Mouse (Mus musculus): ENCODE measurements around the gene Inpp5a.
"Not testable (repeated sequence)": the region's sequence is repeated elsewhere in the genome, so short reads cannot be mapped to it uniquely, and the experiment has no call there.

Gene Inpp5a

GRCm38 (mm10) chr7:139398530-139399021 lies 9.7 kb downstream of the Inpp5a start:
- in situ Hi-C loops (cut with MseI, MboI), result no loop called here

- in situ Hi-C loops (cut with MseI, MboI), result no loop called here
These were observed 10.7 kb downstream of the Inpp5a start for GRCm38 (mm10) chr7:139399572-139399971.

- in situ Hi-C loops (cut with MseI, MboI), result no loop called here
These were observed 11.2 kb downstream of the Inpp5a start for GRCm38 (mm10) chr7:139399977-139400685.

GRCm38 (mm10) chr7:139400926-139401325 lies 12.0 kb downstream of the Inpp5a start:
- in situ Hi-C loops (cut with MseI, MboI), result no loop called here

- in situ Hi-C loops (cut with MseI, MboI), result no loop called here
These were observed 12.9 kb downstream of the Inpp5a start for GRCm38 (mm10) chr7:139401791-139402190.

GRCm38 (mm10) chr7:139402721-139403120 lies 13.8 kb downstream of the Inpp5a start:
- in situ Hi-C loops (cut with MseI, MboI), result no loop called here

GRCm38 (mm10) chr7:139406581-139406980 lies 17.7 kb downstream of the Inpp5a start:
- in situ Hi-C loops (cut with MseI, MboI), result no loop called here

GRCm38 (mm10) chr7:139407966-139408365 lies 19.1 kb downstream of the Inpp5a start:
- in situ Hi-C loops (cut with MseI, MboI), result no loop called here

- in situ Hi-C loops (cut with MseI, MboI), result no loop called here
These were observed 21.0 kb downstream of the Inpp5a start for GRCm38 (mm10) chr7:139409903-139410302.

- in situ Hi-C loops (cut with MseI, MboI), result no loop called here
These were observed 23.5 kb downstream of the Inpp5a start for GRCm38 (mm10) chr7:139412223-139412950.

- in situ Hi-C loops (cut with MseI, MboI), result no loop called here
These were observed 24.5 kb downstream of the Inpp5a start for GRCm38 (mm10) chr7:139413400-139413799.

- in situ Hi-C loops (cut with MseI, MboI), result no loop called here
These were observed 26.8 kb downstream of the Inpp5a start for GRCm38 (mm10) chr7:139415616-139416225.

GRCm38 (mm10) chr7:139418371-139418770 lies 29.5 kb downstream of the Inpp5a start:
- in situ Hi-C loops (cut with MseI, MboI), result no loop called here

- in situ Hi-C loops (cut with MseI, MboI), result no loop called here
These were observed 33.9 kb downstream of the Inpp5a start for GRCm38 (mm10) chr7:139422827-139423226.

- in situ Hi-C loops (cut with MseI, MboI), result no loop called here
These were observed 45.4 kb downstream of the Inpp5a start for GRCm38 (mm10) chr7:139434095-139434830.

- in situ Hi-C loops (cut with MseI, MboI), result not testable (repeated sequence)
These were observed 46.0 kb downstream of the Inpp5a start for GRCm38 (mm10) chr7:139434931-139435330.

- in situ Hi-C loops (cut with MseI, MboI), result no loop called here
These were observed 46.8 kb downstream of the Inpp5a start for GRCm38 (mm10) chr7:139435749-139436148.

- in situ Hi-C loops (cut with MseI, MboI), result no loop called here
These were observed 48.0 kb downstream of the Inpp5a start for GRCm38 (mm10) chr7:139436951-139437350.

GRCm38 (mm10) chr7:139437471-139437870 lies 48.6 kb downstream of the Inpp5a start:
- in situ Hi-C loops (cut with MseI, MboI), result no loop called here

- in situ Hi-C loops (cut with MseI, MboI), result no loop called here
These were observed 49.2 kb downstream of the Inpp5a start for GRCm38 (mm10) chr7:139437926-139438600.

- in situ Hi-C loops (cut with MseI, MboI), result no loop called here
These were observed 49.7 kb downstream of the Inpp5a start for GRCm38 (mm10) chr7:139438601-139438945.

Data from mouse trophoblast stem cell (cell line).